Mouse (Mus musculus) MEL (cell line): ENCODE results near the gene Pcbp2. TPM values are rescaled to one million over a fixed set of nuclear protein-coding genes. Genes with fewer than 3 reads are reported as not detected.
A peak's percentile ranks its signal among the peaks of the same experiment; 100 is the strongest.

ENCODE experiments used
- DNase-seq: peaks from one replicate; pipeline ENCODE4 v3.0.0; 2011; ENCODE audit warnings: low read depth, low spot score
- H3K27ac ChIP-seq: 2 replicates; pipeline ENCODE4 v1.5.1; 2012; ENCODE audit warnings: low read depth, mild to moderate bottlenecking, control low read depth, low read length, moderate library complexity; ENCODE audit not compliant: control insufficient read depth
- H3K27me3 ChIP-seq, 2 experiments: fragments of 150-350 bp in 1 of 2; sonication (generic) in 1 of 2; 2 replicates each; pipeline ENCODE4 v1.6.1; 2012; ENCODE audit warnings: low read length in 2 of 2, mild to moderate bottlenecking in 2 of 2, improper control_type of control experiment in 1 of 2, moderate library complexity in 1 of 2; ENCODE audit not compliant: insufficient read depth in 2 of 2, control insufficient read depth in 1 of 2
- H3K36me3 ChIP-seq, 2 experiments: 2 replicates each; pipeline ENCODE4 v1.6.1; 2012 to 2014; ENCODE audit warnings: low read length in 2 of 2, improper control_type of control experiment in 1 of 2, inconsistent platforms in 1 of 2, mild to moderate bottlenecking in 1 of 2; ENCODE audit not compliant: insufficient read depth in 2 of 2, control insufficient read depth in 1 of 2
- H3K4me1 ChIP-seq, 2 experiments: fragments of 150-350 bp in 1 of 2; sonication (generic) in 1 of 2; 2 replicates each; pipeline ENCODE4 v1.6.1; 2012; ENCODE audit warnings: low read length in 2 of 2, improper control_type of control experiment in 1 of 2, mild to moderate bottlenecking in 1 of 2; ENCODE audit not compliant: insufficient read depth in 2 of 2, control insufficient read depth in 1 of 2
- H3K4me3 ChIP-seq, 2 experiments: fragments of 150-350 bp in 1 of 2; sonication (generic) in 1 of 2; 2 replicates each; pipeline ENCODE4 v1.5.1; 2012; ENCODE audit warnings: low read depth in 2 of 2, low read length in 2 of 2, mild to moderate bottlenecking in 2 of 2, moderate library complexity in 2 of 2, control low read depth in 1 of 2, improper control_type of control experiment in 1 of 2; ENCODE audit not compliant: control insufficient read depth in 1 of 2, insufficient read depth in 1 of 2
- H3K79me2 ChIP-seq: 2 replicates; pipeline ENCODE4 v1.6.1; 2012; ENCODE audit warnings: mild to moderate bottlenecking, low read length, moderate library complexity; ENCODE audit not compliant: control insufficient read depth, poor library complexity, insufficient read depth
- H3K9ac ChIP-seq: 2 replicates; pipeline ENCODE4 v1.6.1; 2012; ENCODE audit warnings: low read depth, mild to moderate bottlenecking, control low read depth, low read length, moderate library complexity; ENCODE audit not compliant: control insufficient read depth, poor library complexity, severe bottlenecking
- H3K9me3 ChIP-seq: fragments of 150-350 bp; sonication (generic); replicated peaks from 2 replicates; pipeline ENCODE4 v1.6.1; 2012; ENCODE audit warnings: mild to moderate bottlenecking, low read length, improper control_type of control experiment, moderate library complexity; ENCODE audit not compliant: insufficient read depth
- BHLHE40 ChIP-seq: IDR thresholded peaks from 2 replicates; pipeline ENCODE4 v1.6.1; 2012; ENCODE audit warnings: low read depth, mild to moderate bottlenecking, inconsistent platforms, low read length, improper control_type of control experiment, borderline replicate concordance
- CHD1 ChIP-seq: IDR thresholded peaks from 2 replicates; pipeline ENCODE4 v1.6.1; 2012; ENCODE audit warnings: low read depth, mild to moderate bottlenecking, inconsistent platforms, low read length, improper control_type of control experiment
- CTCF ChIP-seq, 3 experiments: IDR thresholded peaks in 2 of 3; conservative IDR thresholded peaks in 1 of 3; 2 replicates each; pipeline ENCODE4 v1.5.1; 2011 to 2012; ENCODE audit warnings: low read length in 3 of 3, low read depth in 2 of 3, mild to moderate bottlenecking in 2 of 3, improper control_type of control experiment in 1 of 3, inconsistent platforms in 1 of 3, mixed read lengths in 1 of 3, moderate library complexity in 1 of 3; ENCODE audit not compliant: control insufficient read depth in 1 of 3, insufficient read depth in 1 of 3, poor library complexity in 1 of 3, severe bottlenecking in 1 of 3
- E2F4 ChIP-seq: IDR thresholded peaks from 2 replicates; pipeline ENCODE4 v1.6.1; 2011; ENCODE audit warnings: low read depth, low read length, improper control_type of control experiment, borderline replicate concordance
- ELF1 ChIP-seq: IDR thresholded peaks from 2 replicates; pipeline ENCODE4 v1.6.1; 2014; ENCODE audit warnings: low read depth, mild to moderate bottlenecking, inconsistent platforms, low read length, improper control_type of control experiment, moderate library complexity
- ETS1 ChIP-seq: IDR thresholded peaks from 2 replicates; pipeline ENCODE4 v1.6.1; 2012; ENCODE audit warnings: low read depth, mild to moderate bottlenecking, inconsistent platforms, low read length, improper control_type of control experiment, moderate library complexity
- HCFC1 ChIP-seq: IDR thresholded peaks from 2 replicates; pipeline ENCODE4 v1.6.1; 2012; ENCODE audit warnings: low read depth, mild to moderate bottlenecking, inconsistent platforms, low read length, improper control_type of control experiment, moderate library complexity
- KAT2A ChIP-seq: conservative IDR thresholded peaks from 2 replicates; pipeline ENCODE4 v1.6.1; 2012; ENCODE audit warnings: low read depth, low read length, improper control_type of control experiment, inconsistent platforms
- MAZ ChIP-seq: IDR thresholded peaks from 2 replicates; pipeline ENCODE4 v1.6.1; 2012; ENCODE audit warnings: low read depth, mild to moderate bottlenecking, inconsistent platforms, low read length, improper control_type of control experiment
- MXI1 ChIP-seq: IDR thresholded peaks from 2 replicates; pipeline ENCODE4 v1.6.1; 2011; ENCODE audit warnings: mild to moderate bottlenecking, low read depth, low read length, improper control_type of control experiment
- NRF1 ChIP-seq: IDR thresholded peaks from 2 replicates; pipeline ENCODE4 v1.6.1; 2014; ENCODE audit warnings: low read depth, mild to moderate bottlenecking, inconsistent platforms, low read length, improper control_type of control experiment, moderate library complexity; ENCODE audit not compliant: poor library complexity, insufficient read depth, severe bottlenecking
- POLR2A ChIP-seq, 2 experiments: IDR thresholded peaks; 2 replicates each; pipeline ENCODE4 v1.6.1; 2011 to 2012; ENCODE audit warnings: low read length in 2 of 2, mild to moderate bottlenecking in 2 of 2, control low read depth in 1 of 2, improper control_type of control experiment in 1 of 2, low read depth in 1 of 2, moderate library complexity in 1 of 2; ENCODE audit not compliant: control insufficient read depth in 1 of 2, insufficient read depth in 1 of 2, poor library complexity in 1 of 2
- POLR2AphosphoS5 ChIP-seq: IDR thresholded peaks from 2 replicates; pipeline ENCODE4 v1.6.1; 2012; ENCODE audit warnings: low read depth, borderline replicate concordance, mild to moderate bottlenecking, inconsistent platforms, low read length, moderate library complexity, mixed read lengths
- RCOR1 ChIP-seq: IDR thresholded peaks from 2 replicates; pipeline ENCODE4 v1.6.1; 2012; ENCODE audit warnings: low read depth, mild to moderate bottlenecking, inconsistent platforms, low read length, improper control_type of control experiment
- SIN3A ChIP-seq: IDR thresholded peaks from 2 replicates; pipeline ENCODE4 v1.6.1; 2012; ENCODE audit warnings: low read length, improper control_type of control experiment, inconsistent platforms
- SMC3 ChIP-seq: IDR thresholded peaks from 2 replicates; pipeline ENCODE4 v1.6.1; 2011; ENCODE audit warnings: low read depth, low read length, improper control_type of control experiment
- TBP ChIP-seq: IDR thresholded peaks from 2 replicates; pipeline ENCODE4 v1.8.0; 2011; ENCODE audit warnings: low read depth, low read length, improper control_type of control experiment
- UBTF ChIP-seq: IDR thresholded peaks from 2 replicates; pipeline ENCODE4 v1.6.1; 2012; ENCODE audit warnings: low read depth, mild to moderate bottlenecking, inconsistent platforms, low read length, improper control_type of control experiment, moderate library complexity, borderline replicate concordance; ENCODE audit not compliant: insufficient read depth
- USF1 ChIP-seq: IDR thresholded peaks from 2 replicates; pipeline ENCODE4 v1.6.1; 2014; ENCODE audit warnings: low read depth, mild to moderate bottlenecking, inconsistent platforms, low read length, improper control_type of control experiment, moderate library complexity
- ZC3H11A ChIP-seq: IDR thresholded peaks from 2 replicates; pipeline ENCODE4 v1.6.1; 2012; ENCODE audit warnings: low read depth, mild to moderate bottlenecking, inconsistent platforms, low read length, improper control_type of control experiment
- ZKSCAN1 ChIP-seq: IDR thresholded peaks from 2 replicates; pipeline ENCODE4 v1.6.1; 2012; ENCODE audit warnings: low read depth, mild to moderate bottlenecking, inconsistent platforms, low read length, improper control_type of control experiment, moderate library complexity
- ZMIZ1 ChIP-seq: IDR thresholded peaks from 2 replicates; pipeline ENCODE4 v1.6.1; 2012; ENCODE audit warnings: low read depth, mild to moderate bottlenecking, inconsistent platforms, low read length, improper control_type of control experiment, moderate library complexity
- ZNF384 ChIP-seq: IDR thresholded peaks from 2 replicates; pipeline ENCODE4 v1.6.1; 2012; ENCODE audit warnings: low read depth, mild to moderate bottlenecking, inconsistent platforms, low read length, improper control_type of control experiment
- polyA plus RNA-seq, 2 experiments: library from polyadenylated mRNA; stranded (reverse) in 1 of 2; unstranded in 1 of 2; fragments of >175 nt in 1 of 2; fragments of >200 nt in 1 of 2; gene quantifications; 2 replicates each; pipeline versions ENCODE4 v1.2.1 to v1.2.4; 2012; ENCODE audit warnings: low replicate concordance in 2 of 2, low read depth in 1 of 2; ENCODE audit not compliant: insufficient read length in 2 of 2, insufficient read depth in 1 of 2, missing spikeins in 1 of 2
- total RNA-seq: library from RNA; depleted of rRNA; stranded (reverse); fragments of 300-350 nt; gene quantifications from 2 replicates; pipeline ENCODE4 v1.2.3, GENCODE M21; 2012

Pcbp2 gene
- total and polyA plus RNA-seq, 3 experiments, result 359 to 2,091 (median 977) TPM

- H3K9me3 ChIP-seq, result no peaks in the 10 kb centered on the region
- peaks cover 17% of the 10 kb centered on the region for H3K79me2 ChIP-seq
- no peaks in the 10 kb centered on the region for H3K27me3 ChIP-seq
- peaks cover 5 to 20% of the 10 kb centered on the region in 2 experiments; a peak in 3 of 4 replicates for H3K4me1 ChIP-seq
- peak overlapping the region; percentile 70 to 78 for H3K4me3 ChIP-seq
- no peak overlapping the region for H3K27ac ChIP-seq
- peak overlapping the region; percentile 69 for H3K9ac ChIP-seq
- TF ChIP-seq USF1 (no peak), KAT2A (no peak), MAZ (no peak), TBP (no peak), E2F4 (no peak), BHLHE40 (no peak), SMC3 (no peak), ZKSCAN1 (no peak), POLR2AphosphoS5 (no peak), SIN3A (no peak), NRF1 (no peak), CHD1 (no peak), ZMIZ1 (no peak)
- TF ChIP-seq, all 39 proteins: peak for 0
- DNase-seq, result no peak
- H3K36me3 ChIP-seq, result peaks cover 0 to 14% of the 10 kb centered on the region in 2 experiments; a peak in 2 of 4 replicates
Measured at GRCm38 (mm10) chr15:102516293-102516692, 46.0 kb downstream of the Pcbp2 start.

- peaks cover 5 to 20% of the 10 kb centered on the region in 2 experiments; a peak in 3 of 4 replicates for H3K4me1 ChIP-seq
- peak within 1 kb of the TSS; percentile 70 to 78 for H3K4me3 ChIP-seq
- peak within 1 kb of the TSS; percentile 69 for H3K9ac ChIP-seq
- DNase-seq, result peak; percentile 88
- H3K79me2 ChIP-seq, result peaks cover 17% of the 10 kb centered on the region
- H3K9me3 ChIP-seq, result no peaks in the 10 kb centered on the region
- H3K36me3 ChIP-seq, result peaks cover 0 to 16% of the 10 kb centered on the region in 2 experiments; a peak in 2 of 4 replicates
- H3K27ac ChIP-seq, result peak within 1 kb of the TSS; percentile 55
- TF ChIP-seq POLR2A (IDR thresholded peaks at IDR 0.05; ENCODE audit: control insufficient read depth in 1 of 2, insufficient read depth in 1 of 2, low read depth in 1 of 2, low read length in 2 of 2, poor library complexity in 1 of 2), result peak in 1 of 2 experiments; percentile 67; a peak in 2 of 4 replicates
- no peak for TF ChIP-seq BHLHE40
- TF ChIP-seq UBTF, result 0 out of 2 replicates have a peak, but pooled peaks have one; percentile 60
- TF ChIP-seq RCOR1, result 0 out of 2 replicates have a peak, but pooled peaks have one; percentile 26
- TF ChIP-seq HCFC1, result peak; percentile 46; the same call in 1 of the 2 replicates
- TF ChIP-seq SIN3A, result peak; percentile 67
- TF ChIP-seq CTCF (IDR thresholded peaks at IDR 0.05 in 2 of 3, conservative IDR thresholded peaks at IDR 0.05 in 1 of 3; ENCODE audit: control insufficient read depth in 1 of 3, insufficient read depth in 1 of 3, low read depth in 2 of 3, low read length in 3 of 3, poor library complexity in 1 of 3, severe bottlenecking in 1 of 3), result peak in 1 of 3 experiments; percentile 36; a peak in 2 of 6 replicates
- no peak for TF ChIP-seq ZC3H11A
- peak; percentile 36 for TF ChIP-seq MXI1
- peak; percentile 98 for TF ChIP-seq MAZ
- 0 out of 2 replicates have a peak, but pooled peaks have one; percentile 34 for TF ChIP-seq ELF1
- no peak for TF ChIP-seq ZNF384
- TF ChIP-seq ETS1, result 0 out of 2 replicates have a peak, but pooled peaks have one; percentile 2
- TF ChIP-seq NRF1, result peak; percentile 34; the same call in 1 of the 2 replicates
- TF ChIP-seq, all 39 proteins: peak for 11
- no peaks in the 10 kb centered on the region for H3K27me3 ChIP-seq
Measured at GRCm38 (mm10) chr15:102516728-102517404, 46.5 kb downstream of the Pcbp2 start, which contains the start of gene Map3k12. TSS of gene Map3k12 (minus strand) at chr15:102517064.
